Mouse (Mus musculus) ovary, postnatal 10 days (tissue): ENCODE measurements around the gene Gstm1.
A peak's percentile ranks its signal among the peaks of the same experiment; 100 is the strongest.
"Not testable (repeated sequence)": the region's sequence is repeated elsewhere in the genome, so short reads cannot be mapped to it uniquely, and the experiment has no call there.

Experiments used
- DNase-seq: peaks from one replicate; pipeline ENCODE4 v3.0.0; 2022; ENCODE audit warnings: low spot score

The Gstm1 gene

DNA sequence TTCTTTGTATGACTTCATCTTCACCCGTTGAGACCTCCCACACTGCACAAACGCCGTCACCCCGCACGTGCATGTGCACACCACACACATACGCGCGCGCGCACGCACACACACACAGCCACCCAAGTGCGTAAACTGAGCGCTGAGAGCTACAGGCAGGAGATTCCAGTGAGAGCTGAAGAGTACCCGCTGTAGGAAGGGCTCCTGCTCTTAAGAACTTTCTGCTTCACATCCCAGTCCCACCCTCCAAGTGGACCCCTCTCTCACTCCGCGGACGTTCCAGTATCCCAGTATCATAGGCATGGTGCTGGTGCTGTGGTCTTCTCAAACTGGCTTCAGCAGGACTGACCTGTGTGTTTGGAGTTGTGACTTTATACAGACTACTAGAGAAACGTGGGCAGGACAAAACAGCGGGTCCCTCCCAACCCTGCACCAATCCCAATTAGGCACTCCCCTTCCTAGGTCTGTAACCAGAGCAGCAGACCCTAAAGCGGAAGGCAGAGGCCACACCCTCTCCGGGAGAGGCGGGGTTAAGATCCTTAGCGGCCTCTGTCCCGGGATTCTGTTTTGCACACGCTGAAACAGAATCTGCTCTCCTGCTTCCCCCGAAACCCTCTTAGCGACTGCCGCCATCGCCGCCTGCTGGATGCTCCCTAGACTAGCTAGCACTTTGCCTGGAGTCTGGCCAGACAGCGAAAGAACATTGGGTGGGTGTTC lies at the start of gene Gstm1:
Gstm1 (minus strand) TSS at position 501 of the 717 bp plus-strand sequence.
- peak; percentile 81 for DNase-seq

GRCm38 (mm10) chr3:108067370-108067934 lies 49.7 kb upstream of the Gstm1 start:
- DNase-seq = no peak

- no peak for DNase-seq
Measured at GRCm38 (mm10) chr3:108065551-108065950, 47.8 kb upstream of the Gstm1 start.

DNA sequence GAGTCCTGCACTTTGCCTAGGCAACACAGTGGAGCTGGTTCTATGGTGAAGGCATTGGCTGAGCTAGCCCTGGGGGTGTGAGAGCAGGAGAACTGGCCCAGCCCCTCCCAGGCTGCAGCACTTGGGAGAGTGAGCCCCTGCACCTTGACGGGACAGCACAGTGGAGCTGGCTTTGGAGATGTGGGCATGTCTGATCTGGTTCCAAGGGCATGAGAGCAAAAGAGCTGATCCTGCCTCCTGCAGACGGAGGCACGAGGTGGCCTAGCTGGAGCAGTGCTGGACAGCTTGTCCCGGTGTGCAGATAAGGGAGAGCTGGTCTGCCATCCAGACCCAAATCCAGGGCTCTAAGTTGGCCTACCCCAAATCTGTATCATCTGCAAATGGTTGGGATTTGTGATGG lies 46.9 kb upstream of the Gstm1 start:
- DNase-seq = no peak

DNA sequence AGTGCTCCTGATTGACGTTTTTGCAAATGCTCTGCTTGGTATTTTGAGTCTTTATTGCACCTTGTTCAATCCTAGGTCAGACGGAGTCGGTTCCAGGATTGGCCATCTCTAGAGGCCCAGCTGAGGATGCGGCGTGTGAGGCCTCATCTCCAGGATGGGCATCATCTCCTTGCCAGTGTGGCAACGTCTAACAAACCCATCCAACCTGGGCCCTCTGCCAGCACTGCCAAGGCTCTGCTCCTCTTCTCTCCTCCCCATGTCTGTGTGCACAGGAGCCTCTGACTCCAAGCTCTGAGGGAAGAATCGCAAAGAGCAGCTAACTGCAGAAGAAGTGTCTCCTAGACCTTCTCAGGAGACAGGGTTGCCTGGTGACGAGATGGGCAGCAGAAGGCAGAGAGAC lies 44.9 kb upstream of the Gstm1 start:
- DNase-seq = no peak

- no peak for DNase-seq
Measured at GRCm38 (mm10) chr3:108061420-108061819, 43.6 kb upstream of the Gstm1 start.

DNA sequence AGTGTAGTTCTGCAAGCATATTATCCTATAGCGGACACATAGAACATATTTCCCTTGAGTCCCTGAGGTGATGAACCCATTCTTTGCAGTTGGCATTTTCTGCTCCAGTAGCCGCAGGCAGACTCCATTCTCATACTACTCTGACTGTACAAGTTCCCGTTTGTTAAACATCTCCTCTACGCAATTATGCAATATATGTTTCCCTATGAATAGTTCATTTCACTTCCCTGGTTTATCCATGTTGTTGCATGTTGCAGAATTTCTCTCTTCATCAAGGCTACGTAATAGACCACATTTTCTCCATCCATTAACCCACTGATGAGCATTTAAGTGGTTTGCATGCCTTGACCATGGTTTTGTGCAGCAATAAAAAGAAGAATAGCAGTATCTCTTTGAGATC lies 32.7 kb upstream of the Gstm1 start:
- no peak for DNase-seq

DNA sequence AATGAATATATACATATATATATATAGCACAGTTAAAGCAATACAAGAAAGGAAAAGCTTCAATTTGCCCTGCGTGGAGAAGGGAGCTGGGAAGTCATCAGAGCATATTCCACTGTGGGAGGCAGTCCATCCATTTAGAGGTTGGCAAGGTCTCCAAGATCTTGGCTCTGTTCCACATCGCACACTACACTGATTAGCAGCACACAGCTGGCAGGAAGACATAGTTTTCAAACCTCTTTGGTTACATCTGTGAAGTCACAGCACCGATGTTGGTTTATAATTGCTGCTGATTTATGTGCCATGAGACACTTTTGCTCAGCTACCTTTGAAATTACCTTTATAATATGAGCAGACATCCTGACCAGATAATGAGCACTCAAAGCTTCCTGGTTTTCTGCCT lies 30.5 kb upstream of the Gstm1 start:
- DNase-seq = no peak

- DNase-seq = no peak
Measured at GRCm38 (mm10) chr3:108046944-108047655, 29.3 kb upstream of the Gstm1 start.

GRCm38 (mm10) chr3:108044394-108045140 lies 26.8 kb upstream of the Gstm1 start, which contains the start of gene Gstm4:
Gstm4 (minus strand) TSS chr3:108044894.
- peak; percentile 54 for DNase-seq

- DNase-seq = no peak
Measured at GRCm38 (mm10) chr3:108033156-108033555, 15.4 kb upstream of the Gstm1 start.

DNA sequence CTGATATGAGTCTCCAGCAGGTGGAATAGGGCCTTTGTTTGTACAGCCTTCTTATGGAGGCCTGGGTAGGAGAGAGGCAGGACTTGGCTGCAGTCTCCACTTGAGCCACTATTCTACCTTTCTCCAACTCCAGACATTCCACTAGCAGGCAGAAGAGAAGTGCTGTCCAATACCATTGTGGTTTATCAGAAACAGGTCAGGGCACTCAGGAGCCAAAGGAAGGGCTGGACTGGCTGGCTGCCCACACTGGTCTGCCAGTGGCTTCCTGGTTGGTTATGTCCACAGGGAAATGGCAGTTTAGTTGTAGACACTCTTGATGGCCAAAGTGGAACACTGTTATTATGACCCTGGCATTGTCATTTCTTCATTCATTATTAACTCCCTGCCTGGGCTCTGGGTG lies 14.3 kb upstream of the Gstm1 start:
- no peak for DNase-seq

DNA sequence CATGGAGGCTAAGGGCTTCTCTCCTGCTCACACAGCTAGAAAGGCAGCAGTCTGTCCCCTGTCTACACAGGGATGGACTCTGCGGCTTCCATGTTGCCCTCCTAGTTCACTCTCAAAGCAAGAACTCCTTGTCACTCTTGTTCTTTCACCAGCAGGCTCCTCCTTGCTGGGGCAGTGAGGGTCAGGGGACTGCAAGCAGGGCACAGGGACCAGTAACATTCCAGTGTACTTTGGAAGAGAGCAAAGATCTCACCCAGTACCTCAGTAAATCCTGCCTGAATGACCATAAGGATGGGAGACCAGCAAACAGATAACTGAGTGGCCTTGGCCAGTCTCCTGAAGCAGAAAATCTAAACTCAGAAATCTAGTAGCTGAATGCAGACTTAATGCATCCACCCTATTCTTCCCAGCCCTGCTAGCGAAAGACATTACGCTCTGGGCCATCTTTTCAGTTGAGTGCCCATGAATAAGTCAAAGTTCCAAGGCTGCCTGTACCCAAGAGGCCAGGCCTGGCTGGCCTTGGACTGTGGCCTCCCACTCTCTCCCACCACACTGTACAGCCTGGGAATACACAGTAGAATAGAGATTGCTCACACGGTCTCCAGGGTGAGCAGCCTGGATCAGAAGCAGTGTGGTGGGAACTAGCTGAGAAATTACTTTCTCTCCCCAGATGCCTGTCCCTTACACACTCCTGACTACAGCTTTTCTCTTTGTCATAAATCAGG lies 11.0 kb upstream of the Gstm1 start:
- DNase-seq = no peak

DNA sequence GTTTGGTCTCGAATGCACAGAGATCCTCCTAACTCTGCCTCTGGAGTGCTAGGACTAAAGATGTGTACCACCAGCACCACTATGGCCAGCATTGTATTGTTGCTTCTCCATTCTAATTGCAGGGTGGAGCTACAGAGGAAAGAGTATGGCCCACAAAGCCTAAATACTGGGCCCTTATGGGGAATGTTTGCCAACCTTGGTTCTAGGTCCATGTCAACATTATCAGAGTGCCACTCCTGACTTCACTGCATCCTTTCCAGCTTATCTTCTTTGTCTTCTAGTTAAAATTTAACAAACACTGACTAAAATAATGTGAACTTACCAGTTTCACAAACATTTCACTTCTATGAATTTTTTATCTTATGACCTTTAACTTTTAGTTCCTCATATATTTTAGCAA lies 8.8 kb upstream of the Gstm1 start:
- DNase-seq = no peak

DNA sequence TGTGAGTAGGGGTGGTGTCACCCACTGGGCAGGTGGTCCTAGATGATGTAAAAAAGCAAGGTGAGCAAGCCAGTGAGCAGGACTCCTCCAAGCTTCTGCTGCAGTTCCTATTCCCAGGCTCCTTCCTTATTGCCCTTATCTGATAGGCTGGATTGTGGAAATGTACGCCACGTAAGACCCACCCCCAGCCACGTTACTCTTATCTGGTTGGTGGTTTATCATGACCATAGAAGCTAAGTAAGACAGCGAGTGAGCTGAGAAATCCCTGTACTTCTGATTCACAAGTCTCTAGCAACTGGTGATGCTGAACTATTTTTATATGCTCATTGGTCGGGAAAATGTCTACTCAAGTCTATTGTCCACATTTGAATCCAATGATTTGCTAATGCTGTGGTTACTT lies 8.3 kb upstream of the Gstm1 start:
- no peak for DNase-seq

DNA sequence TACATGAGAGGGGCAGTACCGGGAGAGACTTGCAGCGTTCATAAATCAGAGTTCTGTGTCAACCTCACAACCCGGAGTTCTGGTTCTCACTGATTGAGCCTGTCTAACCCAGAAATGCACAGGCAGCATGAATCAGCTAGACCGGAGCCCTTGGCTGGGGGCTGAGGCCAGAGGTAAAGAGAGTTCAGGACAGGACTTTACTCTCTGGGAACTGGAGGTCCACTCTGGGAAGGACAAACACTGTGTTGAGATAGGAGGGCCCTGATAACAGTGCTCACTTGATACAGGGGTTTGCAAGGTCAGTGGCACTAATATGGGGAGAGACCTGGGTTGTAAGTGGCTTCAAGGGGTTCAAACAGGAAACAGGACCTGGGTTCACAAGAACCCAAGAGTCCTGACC lies 7.5 kb upstream of the Gstm1 start:
- no peak for DNase-seq

DNA sequence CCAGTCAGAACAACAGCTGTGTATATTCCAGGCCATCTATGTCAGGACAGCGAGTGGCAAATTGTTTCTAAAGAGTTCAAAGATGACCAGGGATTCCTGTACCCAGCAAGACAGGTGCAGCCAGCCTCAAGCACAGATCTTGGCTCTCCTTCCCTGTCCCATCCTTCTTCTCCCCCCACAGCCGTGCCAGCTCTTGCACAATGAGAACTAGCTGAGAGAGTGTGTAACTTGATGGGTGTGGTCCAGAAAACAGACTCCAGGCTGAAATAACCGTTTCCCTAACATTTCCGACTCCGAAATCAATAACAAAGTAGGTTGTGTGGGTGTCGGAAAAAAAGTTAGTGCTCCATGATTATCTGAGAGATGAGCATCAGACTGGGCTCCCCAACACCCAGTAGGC lies 4.9 kb upstream of the Gstm1 start:
- DNase-seq = no peak

- not testable (repeated sequence) for DNase-seq
Measured at GRCm38 (mm10) chr3:108020351-108021022, 2.7 kb upstream of the Gstm1 start.

GRCm38 (mm10) chr3:108019226-108019625 lies 1.5 kb upstream of the Gstm1 start:
- DNase-seq = not testable (repeated sequence)

DNA sequence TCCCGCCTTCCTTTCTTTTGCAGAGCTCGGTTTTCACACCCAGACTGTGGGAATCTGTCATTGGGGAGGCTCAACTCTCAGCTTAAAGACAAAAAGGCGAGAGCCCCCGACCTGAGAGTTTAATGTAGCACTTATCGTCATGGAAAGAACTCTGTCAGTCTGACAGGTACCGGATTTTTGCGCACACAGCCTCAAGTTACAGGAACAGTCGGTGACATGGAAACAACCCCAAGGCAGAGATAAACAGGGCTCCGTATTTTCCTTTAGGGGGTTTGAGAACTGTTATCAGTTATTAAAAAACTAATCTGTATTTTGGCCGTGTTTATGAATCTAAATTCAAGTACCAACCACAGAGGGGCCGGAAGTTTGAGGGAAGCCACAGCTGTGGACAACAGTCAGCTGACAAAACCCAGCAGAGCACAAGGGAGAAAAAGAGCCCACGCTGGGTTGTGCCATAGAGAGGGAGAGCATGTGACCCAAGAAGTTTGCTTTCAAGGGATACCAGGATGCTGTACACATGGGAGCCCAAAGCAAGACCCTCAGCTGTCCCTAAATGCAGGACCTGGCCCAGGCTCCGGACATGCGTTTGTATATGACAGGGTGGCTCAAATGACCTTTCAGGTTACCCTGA lies 532 bp upstream of the Gstm1 start:
- no peak for DNase-seq

DNA sequence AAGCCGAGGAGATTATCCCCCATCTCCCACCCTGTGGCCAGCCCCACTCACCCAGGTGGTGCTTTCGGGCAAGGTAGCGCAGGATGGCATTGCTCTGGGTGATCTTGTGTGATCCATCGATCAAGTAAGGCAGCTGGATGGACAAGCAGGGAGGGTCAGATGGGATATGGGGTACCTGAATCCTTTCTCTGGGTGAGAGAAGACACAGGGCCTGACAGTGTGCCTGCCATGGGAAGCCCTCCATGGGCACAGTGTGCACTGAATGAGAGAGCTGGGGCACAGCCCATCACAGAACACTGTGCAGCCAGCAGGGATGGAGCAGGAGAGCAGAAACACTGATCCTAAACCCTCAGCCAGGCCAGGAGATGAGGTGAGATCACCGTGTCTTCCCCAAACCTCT lies 1.3 kb downstream of the Gstm1 start:
- DNase-seq = not testable (repeated sequence)
